Mouse (Mus musculus) embryonic fibroblast, embryonic 13.5 days (primary cell): ENCODE data around the gene C9.

Experiments used
- CTCF ChIP-seq: IDR thresholded peaks from 2 replicates; pipeline ENCODE4 v1.5.1; 2011; ENCODE audit warnings: mild to moderate bottlenecking, control low read depth, low read length, moderate library complexity, borderline replicate concordance; ENCODE audit not compliant: insufficient read depth
- POLR2A ChIP-seq: IDR thresholded peaks from 2 replicates; pipeline ENCODE4 v1.6.1; 2011; ENCODE audit warnings: low read depth, mild to moderate bottlenecking, control low read depth, low read length, moderate library complexity

- no peak for TF ChIP-seq CTCF
- no peak for TF ChIP-seq POLR2A
Measured at GRCm38 (mm10) chr15:6519417-6520255, 74.5 kb downstream of the C9 start.
